Mouse (Mus musculus) ovary, postnatal 10 days (tissue): ENCODE data around the gene Mta2.

Experiments used
- DNase-seq: peaks from one replicate; pipeline ENCODE4 v3.0.0; 2022; ENCODE audit warnings: low spot score

Mta2 gene

GRCm38 (mm10) chr19:8929224-8930088 lies 12.2 kb upstream of the Mta2 start, which contains the start of the genes Rom1 and Eml3:
TSS of gene Rom1 (minus strand) at chr19:8929356.
TSS of gene Eml3 (plus strand) at chr19:8929552.
- peak; percentile 80 for DNase-seq

GRCm38 (mm10) chr19:8930117-8930516 lies 11.6 kb upstream of the Mta2 start:
- DNase-seq: no peak

GRCm38 (mm10) chr19:8930771-8931170 lies 10.9 kb upstream of the Mta2 start:
- DNase-seq: no peak

- DNase-seq: no peak
These were observed 4.9 kb upstream of the Mta2 start for GRCm38 (mm10) chr19:8936736-8937135.

DNA sequence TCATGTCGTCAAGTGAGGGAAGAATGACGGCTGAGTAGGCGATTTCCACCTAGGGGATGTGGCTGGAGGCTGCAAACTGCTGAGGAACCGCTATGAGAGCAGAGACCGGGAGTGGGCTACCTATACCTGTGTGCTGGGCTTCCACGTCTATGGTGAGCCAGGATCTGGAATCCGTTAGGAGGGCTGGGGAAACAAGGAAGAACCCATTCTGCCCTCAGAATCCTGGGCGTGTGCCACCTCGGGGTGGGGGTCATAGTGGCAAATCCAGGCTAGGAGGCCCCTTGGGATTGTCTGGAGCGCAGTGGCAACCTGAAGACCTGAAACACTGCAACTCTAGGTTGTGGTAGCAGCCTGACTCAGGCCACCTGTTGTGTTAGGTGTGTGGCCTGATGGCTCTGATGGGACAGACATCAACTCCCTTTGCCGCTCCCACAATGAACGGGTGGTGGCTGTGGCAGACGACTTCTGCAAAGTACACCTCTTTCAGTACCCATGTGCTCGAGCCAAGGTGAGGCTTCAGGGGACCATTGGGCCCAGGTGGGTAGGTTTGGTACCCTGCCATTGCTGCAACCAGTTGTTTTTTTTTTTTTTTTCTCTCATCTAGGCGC lies 1.0 kb upstream of the Mta2 start:
- no peak for DNase-seq

- no peak for DNase-seq
These were observed 550 bp upstream of the Mta2 start for GRCm38 (mm10) chr19:8941136-8941514.

DNA sequence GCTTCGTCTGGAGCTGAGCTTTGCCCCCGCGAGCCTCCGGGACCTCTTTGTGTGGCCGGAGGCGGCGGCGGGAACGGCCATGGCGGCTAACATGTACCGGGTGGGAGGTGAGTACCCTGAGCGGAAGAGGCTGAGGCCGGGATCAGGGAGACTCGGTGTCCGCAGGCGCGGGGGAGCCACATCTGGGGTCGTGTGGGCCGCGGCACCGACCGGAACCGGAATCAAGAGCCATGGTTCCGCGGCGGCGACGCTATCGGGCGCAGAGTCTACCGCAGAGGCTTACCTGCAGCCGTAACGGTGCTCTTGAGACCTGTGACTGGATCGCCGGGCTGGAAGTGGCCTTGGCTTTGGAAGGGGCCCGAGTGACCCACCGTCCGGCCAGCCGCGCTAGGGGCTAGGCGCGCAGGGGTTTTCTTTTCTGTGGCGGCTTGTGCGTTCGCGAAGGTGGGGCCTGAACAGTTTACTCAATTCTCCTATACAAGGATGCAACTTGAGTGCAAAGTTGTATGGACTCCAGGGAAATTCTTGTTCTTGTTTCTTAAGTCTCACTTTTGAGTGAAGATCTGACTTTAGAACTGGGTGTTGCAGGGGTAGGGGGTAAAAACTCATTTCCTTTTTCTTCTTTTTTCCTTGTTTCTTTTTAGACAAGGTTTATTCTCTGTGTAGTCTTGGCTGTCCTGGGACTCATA lies 745 bp downstream of the Mta2 start:
- DNase-seq: peak; percentile 27

GRCm38 (mm10) chr19:8943047-8943446 lies 1.4 kb downstream of the Mta2 start:
- DNase-seq: no peak

DNA sequence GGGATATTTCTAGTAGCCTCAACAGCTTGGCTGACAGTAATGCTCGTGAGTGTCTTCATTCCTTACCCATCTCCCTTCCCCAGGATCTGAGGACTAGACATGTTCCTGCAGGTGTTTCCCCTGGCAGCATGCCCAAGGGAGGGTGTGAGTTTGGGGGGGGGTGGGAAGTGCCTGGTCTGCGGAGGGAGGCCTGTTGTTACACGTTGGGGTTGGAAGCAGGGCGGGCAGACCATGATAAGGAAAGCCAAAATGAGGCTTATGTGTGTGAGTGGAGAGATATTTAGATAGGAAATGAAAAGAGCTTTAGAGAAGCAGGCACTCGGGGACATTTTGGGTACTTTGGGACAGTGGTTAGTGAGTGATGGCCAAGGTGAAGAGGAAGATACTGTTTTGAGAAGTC lies 2.4 kb downstream of the Mta2 start:
- no peak for DNase-seq

- DNase-seq: peak; percentile 53
These were observed 3.1 kb downstream of the Mta2 start for GRCm38 (mm10) chr19:8944750-8945149.

DNA sequence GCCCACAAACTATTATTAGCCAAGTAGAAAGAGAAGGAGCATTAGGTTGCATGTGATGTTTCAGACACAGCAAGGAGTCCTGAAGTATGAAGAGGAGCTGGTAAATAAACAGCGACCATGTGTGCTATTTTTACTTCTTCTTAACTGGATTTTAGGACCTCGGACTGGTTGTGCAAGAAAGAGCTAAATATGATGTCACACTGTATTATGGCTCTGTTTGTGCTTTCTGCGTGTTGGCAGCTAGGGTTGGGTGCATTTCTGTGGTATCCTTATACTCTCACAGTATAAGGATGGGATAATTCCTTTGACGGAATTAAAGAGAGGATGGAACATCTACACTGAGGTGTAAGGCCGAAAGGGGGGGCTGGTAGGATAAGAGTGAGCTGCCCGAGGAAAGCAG lies 3.6 kb downstream of the Mta2 start:
- no peak for DNase-seq

GRCm38 (mm10) chr19:8946929-8947328 lies 5.3 kb downstream of the Mta2 start:
- no peak for DNase-seq

GRCm38 (mm10) chr19:8950190-8950589 lies 8.5 kb downstream of the Mta2 start:
- DNase-seq: no peak

GRCm38 (mm10) chr19:8952241-8952640 lies 10.6 kb downstream of the Mta2 start:
- no peak for DNase-seq

- peak; percentile 78 for DNase-seq
These were observed 11.7 kb downstream of the Mta2 start, which contains the start of gene Tut1 for GRCm38 (mm10) chr19:8953135-8954039. TSS of gene Tut1 (plus strand) at chr19:8953847.

- no peak for DNase-seq
These were observed 12.5 kb downstream of the Mta2 start for GRCm38 (mm10) chr19:8954171-8954570.

- no peak for DNase-seq
These were observed 20.6 kb downstream of the Mta2 start for GRCm38 (mm10) chr19:8962256-8962655.

DNA sequence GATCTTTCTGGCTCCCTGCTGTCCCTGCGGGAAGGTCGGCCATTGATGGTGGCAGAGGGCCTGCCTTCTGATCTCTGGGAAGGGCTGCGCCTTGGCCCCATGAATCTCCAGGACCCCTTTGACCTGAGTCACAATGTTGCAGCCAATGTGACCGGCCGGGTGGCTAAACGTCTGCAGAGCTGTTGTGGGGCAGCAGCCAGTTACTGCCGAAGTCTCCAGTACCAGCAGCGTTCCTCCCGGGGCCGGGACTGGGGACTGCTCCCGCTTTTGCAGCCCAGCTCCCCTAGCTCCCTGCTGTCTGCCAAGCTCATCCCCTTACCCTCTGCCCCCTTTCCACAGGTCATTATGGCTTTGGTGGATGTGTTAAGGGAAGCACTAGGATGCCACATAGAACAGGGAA lies 23.4 kb downstream of the Mta2 start:
- DNase-seq: no peak

DNA sequence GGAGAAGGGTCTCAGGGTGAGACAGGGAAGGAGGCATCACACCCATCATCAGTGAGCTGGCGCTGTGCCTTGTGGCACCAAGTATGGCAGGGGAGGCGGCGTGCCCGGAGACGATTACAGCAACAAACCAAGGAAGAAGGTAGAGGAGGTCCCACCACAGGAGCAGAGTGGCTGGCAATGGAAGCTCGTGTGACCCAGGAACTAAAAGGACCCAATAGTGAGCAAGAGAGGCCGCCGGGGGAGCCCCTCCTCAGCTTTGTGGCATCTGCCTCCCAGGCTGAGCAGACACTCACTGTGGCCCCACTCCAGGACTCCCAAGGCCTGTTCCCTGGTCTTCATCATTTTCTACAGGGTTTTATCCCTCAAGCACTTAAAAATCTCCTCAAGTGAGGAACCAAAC lies 24.1 kb downstream of the Mta2 start:
- DNase-seq: no peak

- DNase-seq: no peak
These were observed 24.5 kb downstream of the Mta2 start for GRCm38 (mm10) chr19:8966198-8966589.

DNA sequence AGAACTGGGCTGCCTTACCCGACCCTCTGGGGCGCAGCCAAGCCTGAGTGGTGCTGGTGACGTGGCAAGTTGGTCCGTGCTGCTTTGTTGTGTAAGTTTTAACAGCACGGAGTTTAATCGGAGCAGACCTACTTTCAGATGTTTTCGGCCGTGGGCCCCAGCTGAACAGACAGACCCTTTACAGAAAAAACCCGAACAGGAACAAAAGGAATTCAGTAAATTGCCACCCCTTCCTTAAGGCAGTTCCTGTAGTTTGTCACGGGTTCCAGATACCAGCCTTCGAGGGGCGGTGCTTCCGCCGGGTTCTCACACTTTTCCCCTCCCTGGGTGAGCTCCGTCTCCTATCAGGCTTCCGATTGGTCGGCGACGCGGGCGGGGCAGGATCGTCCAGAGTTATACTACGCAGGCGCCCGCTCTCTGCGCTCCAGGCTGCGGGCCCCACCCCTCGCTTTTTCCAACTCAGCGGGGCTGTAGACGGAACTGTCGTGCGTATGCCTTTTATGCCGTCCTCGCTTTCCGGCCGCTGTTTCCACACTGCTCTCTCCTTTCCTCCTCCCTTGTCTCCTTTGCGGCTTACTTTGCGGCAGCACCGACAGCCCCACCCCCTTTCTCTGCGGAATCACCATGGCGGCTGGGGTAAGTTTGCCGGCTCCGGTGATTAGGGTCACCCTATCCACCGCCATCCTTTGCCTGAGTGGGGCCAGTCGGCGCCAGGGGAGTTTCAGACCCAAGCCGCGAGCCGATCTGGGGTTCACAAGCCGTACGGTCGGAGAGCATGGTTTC lies 25.1 kb downstream of the Mta2 start, which contains the start of gene Eef1g:
Gene Eef1g, plus strand, starts transcription at position 452 of the 783 bp plus-strand sequence.
- peak; percentile 85 for DNase-seq
